Mouse (Mus musculus) left cerebral cortex, postnatal 14 days (tissue): ENCODE measurements around the gene Zmiz1. TPM values are rescaled to one million over a fixed set of nuclear protein-coding genes. Genes with fewer than 3 reads are reported as not detected.
A peak's percentile ranks its signal among the peaks of the same experiment; 100 is the strongest.

Source experiments
- DNase-seq, 2 experiments: peaks; one replicate each; pipeline ENCODE4 v3.0.0; 2021 to 2022; ENCODE audit warnings: low spot score in 2 of 2, mixed read lengths in 1 of 2
- intact Hi-C: fragments of 180-260 bp; cut with DNase I; formaldehyde crosslinking; loops from one replicate; pipeline ENCODE4 v1.15.1; 2025
- total RNA-seq, 2 experiments: library from RNA; stranded (reverse); gene quantifications; 2 replicates each; pipeline ENCODE4 v1.2.3; 2021

Gene Zmiz1
- total RNA-seq, 2 experiments from 2014 or later, result 86.2 to 98.9 TPM

DNA sequence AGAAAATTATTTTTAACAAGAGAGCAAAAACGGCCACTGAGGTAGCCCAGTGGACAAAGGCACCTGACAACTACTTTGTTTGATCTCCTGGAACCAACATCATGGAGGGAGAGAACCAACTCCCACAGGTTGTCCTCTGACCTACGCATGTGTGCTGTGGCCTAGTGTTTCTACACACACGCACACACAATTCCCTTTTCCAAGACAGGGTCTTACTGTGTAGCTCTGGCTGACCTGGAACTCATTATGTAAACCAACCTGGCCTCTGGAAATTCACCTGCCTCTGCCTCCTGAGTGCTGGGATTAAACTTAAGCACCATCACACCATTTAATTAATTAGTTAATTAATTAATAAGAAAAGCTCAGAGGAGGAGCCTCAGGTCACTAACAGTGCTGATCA, 181.0 kb downstream of the Zmiz1 start:
- intact Hi-C loops, result loop anchor here (5.0 kb wide), 1 partner anchor 33 kb away; no protein-coding TSS in a partner anchor
- DNase-seq, result no peak

DNA sequence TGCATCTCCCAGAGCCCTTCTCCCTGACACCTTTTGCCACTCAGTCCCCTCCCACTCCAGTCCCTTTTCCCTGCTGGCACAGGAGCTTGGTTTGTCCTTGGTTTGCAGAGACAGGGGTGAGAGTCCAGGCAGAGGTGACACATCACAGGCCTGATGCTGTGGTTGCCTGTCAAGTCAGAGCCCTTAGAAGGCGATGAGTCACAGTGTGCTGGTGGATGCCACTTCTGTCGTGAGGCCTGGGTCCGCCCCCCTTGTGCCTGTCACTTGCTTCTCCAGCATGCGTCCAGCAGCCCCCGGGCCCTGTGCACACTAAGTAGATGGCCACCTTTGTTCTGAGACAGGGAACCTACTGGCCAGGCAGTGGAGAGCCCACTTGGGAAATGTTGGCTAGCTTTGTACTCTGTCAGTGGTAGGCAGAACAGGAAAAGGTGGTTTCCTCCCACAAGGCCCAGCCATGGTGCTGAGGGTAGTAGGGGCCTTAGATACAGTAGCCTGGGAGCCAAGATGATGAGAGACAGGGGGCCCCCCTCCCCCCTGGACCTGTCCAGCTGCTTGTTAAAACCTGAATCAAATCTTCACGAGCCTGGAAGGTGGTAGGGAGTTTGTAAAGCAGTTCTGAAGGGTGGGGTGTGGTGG, 181.6 kb downstream of the Zmiz1 start:
- intact Hi-C loops, result loop anchor here (5.0 kb wide), 1 partner anchor 33 kb away; no protein-coding TSS in a partner anchor
- peak in 1 of 2 experiments; percentile 44 for DNase-seq

DNA sequence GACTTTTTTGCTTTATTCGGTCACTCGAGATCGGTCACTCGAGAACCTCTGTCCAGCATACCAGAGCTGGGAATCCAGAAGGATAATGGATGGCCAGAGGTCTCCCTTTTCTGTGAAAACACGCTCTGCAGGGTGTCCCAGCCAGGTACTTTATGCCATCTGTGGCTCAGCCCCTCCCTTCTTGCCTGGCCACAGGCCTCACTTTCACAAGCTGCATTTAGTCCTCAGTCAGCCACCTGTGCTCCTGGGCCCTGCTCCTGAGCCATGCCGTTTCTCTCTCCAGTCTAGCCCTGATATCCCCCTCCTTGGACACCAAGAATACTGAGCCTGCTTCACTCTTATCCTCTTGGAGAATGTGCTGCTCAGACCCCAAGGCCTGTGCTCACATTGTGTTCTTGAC, 182.1 kb downstream of the Zmiz1 start:
- no peak for DNase-seq
- intact Hi-C loops, result loop anchor here (5.0 kb wide), 1 partner anchor 34 kb away; no protein-coding TSS in a partner anchor

DNA sequence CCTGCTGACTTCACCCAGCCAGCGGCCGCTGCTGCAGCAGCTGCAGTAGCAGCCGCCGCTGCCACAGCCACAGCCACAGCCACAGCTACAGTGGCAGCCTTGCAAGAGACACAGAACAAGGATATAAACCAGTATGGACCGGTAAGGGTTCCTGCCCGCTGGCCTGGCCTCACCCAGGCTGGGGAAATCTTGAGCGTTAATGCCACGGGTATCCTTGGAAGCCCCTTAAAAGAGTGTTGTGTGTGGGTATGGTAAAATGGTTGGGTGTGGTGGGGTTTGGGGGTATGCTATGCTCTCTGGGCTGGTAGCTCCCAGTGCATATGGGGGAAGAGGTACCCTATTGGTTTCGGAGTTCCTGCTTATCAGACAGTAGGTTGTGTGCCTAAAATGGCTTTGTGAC, 186.7 kb downstream of the Zmiz1 start:
- intact Hi-C loops, result no loop called here
- no peak for DNase-seq

DNA sequence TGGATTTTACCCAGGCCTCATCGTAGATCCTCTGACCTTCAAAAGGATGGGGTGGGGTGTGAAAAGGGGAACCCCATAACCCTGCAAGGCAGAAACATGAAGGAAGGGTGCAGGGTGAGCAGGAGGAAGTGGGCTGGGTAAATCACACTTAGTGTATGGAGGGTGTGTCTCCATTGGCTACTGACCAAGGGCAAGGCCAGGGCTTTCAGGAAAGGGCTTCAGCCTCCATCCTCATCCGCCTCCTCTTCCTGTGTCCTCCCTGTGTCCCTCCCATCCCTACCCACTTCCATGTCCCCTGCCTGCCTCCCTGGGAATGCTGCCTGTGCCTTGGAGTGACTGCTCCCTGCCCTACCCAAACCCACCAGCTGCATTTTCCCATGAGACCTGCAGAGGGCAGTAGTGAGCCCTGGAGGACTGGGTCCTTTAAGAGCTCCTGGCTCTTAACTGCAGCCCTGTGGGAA, 187.2 kb downstream of the Zmiz1 start:
- intact Hi-C loops, result no loop called here
- DNase-seq, result peak; percentile 72 to 75

DNA sequence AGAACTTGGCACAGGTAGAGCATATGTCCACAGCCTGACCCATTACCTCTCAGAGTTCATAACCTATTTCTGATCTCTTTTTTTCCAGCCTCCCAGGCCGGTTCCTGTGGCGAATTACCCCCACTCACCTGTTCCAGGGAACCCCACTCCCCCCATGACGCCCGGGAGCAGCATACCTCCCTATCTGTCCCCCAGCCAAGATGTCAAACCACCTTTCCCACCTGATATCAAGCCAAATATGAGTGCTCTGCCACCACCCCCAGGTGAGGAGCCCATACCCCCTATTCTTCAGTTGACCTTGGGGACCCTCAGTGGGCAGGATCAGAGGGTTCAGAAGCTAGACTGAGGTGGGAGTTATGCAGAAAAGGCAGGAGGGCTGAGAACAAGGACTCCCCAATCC, 192.1 kb downstream of the Zmiz1 start:
- no peak for DNase-seq
- intact Hi-C loops, result no loop called here

DNA sequence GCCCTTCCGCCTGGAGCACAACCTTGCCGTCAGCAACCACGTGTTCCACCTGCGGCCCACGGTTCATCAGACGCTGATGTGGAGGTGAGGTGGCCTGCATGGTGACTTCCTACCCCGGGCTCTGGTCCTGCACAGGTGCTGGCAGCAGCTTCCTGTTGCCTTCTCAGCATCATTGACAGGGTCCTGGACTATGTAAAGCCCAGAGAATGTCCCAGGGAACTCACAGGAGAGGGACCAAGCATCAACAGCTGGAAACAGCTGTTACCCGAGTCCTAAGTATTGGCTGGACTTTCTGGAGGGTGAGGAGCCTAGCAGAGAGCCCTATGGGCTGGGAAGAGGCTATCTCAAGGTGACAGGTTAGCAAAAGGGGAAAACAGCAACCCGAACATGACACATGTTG, 192.9 kb downstream of the Zmiz1 start:
- intact Hi-C loops, result no loop called here
- no peak for DNase-seq

DNA sequence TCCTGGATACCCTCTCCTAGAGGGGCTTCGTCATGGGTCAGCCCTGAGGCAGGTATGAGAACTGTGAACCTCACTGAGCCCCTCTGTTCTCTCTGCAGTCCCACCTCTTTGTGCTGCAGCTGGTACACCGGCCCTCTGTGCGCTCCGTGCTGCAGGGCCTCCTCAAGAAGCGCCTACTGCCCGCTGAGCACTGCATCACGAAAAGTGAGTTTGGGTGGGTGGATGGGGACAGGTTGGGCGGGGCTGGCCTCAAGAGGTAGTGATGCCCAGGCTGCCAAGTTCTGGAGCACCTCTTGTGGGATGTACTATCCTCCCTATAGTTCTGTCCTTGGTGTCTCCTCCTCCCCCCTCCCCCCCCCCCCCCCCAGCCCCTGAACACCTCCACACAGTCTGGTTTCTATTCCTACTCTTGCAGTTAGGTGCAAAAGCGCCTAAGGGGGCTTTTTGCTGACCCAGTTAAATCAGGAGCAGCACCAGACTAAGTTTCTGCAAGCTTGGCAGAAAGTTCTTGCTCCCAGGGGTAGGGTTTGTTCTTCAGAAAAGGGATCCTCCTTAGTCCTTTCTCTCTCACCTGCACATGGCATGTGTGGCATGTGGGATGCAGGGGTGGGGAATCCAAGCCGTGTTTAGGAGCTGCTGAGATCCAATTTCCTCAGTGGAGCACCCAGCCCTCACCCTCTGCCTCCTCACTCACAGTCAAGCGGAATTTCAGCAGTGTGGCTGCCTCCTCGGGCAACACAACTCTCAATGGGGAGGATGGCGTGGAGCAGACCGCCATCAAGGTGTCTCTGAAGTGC, 195.6 kb downstream of the Zmiz1 start:
- intact Hi-C loops, result no loop called here
- DNase-seq, result peak in 1 of 2 experiments; percentile 45

DNA sequence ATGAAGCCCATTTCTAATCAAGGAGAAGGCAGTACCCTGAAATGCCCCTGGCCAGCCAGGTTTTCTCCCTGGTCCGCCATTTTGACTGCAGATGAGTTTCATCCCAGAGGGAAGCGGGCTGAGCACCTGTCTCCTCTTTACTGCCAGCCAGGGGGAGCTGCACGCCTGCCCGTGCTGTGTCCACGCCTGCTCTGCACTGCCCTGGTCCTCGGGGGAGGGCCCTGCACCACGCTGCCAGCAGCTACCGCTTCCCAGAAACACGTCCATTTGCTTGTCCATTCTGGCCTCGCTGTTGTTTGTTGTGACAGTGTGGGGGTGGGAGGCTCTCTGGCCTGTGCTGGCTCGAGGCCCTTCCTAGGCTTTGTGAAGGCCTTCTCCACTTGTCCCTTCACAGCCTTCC, 201.7 kb downstream of the Zmiz1 start:
- no peak for DNase-seq
- intact Hi-C loops, result no loop called here

DNA sequence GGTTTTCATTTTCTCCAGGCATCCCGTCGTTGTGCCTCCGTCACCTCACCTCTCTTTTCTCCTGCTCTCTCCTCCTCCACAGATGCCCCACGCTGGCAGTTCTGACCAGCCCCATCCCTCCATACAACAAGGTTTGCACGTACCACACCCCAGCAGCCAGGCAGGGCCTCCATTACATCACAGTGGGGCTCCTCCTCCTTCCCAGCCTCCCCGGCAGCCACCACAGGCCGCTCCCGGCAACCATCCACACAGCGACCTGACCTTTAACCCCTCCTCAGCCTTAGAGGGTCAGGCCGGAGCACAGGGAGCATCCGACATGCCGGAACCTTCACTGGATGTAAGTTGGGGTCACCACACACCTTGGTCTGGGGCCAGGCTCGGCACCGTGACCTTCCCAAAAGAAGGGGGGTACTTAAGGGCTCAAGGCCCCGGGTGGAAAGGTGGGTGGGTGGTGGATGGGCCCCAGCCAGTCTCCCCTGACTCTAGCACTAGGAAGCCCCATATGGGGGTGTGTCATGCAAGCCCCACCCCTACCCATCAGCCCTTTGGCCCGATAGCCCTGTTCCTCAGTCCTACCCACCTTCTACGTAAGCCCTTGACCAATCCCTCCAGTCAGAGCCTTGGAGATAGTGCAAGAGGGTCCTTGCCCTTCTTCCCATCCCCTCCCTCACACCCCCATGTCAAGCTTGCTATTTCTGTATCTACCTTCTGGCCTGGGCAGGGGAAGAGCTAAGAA, 202.4 kb downstream of the Zmiz1 start:
- DNase-seq, result no peak
- intact Hi-C loops, result no loop called here

DNA sequence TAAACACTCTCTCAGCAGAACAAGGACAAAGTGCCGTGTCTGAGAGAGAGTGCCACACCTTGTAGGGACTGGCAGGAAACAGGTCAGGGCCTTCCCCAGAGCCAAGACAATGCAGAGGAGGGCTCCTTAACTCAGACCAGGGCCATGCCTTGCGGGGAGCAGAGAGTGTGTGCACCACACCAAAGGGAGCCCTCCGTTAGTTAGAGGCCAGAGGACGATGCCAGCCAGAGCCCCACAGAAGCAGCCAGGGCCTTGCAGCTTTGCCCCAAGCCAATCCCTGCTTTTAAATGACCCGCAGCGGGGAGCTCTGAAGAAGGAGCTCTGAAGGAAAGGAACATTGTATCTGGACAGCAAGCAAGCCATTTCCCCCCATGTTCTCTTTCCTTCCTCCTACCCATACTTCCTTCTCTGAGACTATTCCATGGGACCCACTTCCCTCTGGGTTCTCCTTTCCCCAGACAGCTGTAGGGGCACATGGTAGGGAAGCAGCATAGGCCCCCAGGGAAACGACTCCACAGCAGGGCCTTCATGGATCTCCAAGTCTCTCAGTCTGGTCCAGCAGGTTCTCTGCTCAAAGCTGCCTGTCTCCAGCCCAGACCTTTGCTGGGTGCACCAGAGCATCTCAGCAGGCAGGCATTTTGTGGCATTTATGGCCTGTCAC, 204.8 kb downstream of the Zmiz1 start:
- intact Hi-C loops, result no loop called here
- DNase-seq, result no peak

DNA sequence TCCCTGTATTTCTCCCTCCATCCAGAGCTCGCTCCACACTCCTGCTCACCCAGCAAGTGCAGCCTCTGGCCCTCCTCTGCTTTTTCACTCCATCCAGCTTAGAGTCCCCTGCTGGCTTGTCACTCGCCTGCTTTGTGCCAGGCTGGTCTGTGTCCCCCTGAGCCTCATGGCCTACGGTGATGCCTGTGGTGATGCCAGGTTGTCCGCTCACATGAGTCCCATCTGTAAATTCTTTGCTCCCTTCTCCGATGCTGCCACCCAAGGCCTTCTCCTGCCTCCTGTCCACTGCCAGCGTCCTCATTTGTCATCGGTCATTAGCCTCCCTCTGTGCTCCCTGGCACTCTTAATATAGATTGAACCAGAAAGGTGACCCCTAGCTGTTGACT, 205.3 kb downstream of the Zmiz1 start:
- no peak for DNase-seq
- intact Hi-C loops, result no loop called here

DNA sequence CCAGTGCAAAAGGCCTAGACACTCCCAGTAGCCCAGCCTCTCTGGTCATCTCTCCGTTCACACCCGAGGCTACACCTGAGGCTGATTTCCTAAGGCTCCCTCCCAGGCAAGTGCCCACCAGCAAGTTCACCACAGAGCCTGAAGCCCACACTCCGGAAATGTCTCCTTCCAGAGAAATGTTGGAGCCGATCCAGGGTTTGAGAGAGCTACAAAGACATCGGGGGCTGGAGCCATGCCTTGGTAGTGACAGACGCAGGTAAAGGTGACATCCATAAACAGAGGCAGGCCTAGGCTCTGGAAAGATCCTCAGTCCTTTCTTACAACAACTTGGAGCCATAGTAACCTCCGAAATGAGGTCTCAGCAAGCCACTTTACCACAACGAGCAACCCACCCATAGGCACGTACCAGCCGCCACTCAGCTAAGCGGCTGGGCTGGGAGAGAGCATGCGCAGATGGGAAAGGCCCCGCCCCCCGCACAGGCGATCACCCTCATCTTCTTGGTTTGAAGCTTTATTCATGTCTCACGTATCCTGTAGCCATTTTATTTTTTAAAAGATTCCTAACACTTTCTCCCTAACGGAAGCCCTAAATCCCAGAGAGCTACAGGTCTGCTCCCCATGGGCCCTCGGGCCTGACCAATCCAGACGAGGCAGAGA, 206.5 kb downstream of the Zmiz1 start:
- intact Hi-C loops, result no loop called here
- no peak for DNase-seq

DNA sequence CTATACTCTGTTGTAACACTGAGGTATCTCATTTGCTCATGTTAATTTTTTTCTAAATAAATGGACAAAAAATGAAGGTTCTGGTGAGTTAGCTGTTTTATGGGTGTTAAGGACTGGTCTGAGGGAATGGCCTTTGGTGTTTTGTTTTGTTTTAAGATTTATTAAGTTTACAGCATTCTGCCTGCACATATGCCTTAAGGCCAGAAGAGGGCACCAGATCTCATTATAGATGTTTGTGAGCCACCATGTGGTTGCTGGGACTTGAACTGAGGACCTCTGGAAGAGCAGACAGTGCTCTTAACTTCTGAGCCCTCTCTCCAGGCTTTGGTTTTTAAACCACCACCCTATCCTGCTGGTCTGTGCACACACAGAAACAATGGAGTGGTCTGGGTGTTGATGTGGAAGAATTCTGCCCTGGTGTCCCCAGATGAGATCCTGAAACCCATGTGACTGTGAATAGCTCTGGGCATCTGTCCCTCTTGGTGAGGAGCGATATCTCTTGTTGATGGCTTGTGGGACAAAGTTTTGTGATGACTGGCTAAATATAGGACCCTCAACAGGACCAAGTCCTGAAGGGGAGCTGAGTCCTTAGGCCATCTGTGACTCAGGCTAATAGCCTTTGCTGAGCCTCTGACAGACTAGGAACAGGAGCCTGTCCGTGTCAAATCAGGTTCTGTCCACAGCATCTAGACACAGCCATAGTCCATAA, 207.8 kb downstream of the Zmiz1 start:
- intact Hi-C loops, result loop anchor here (2.0 kb wide), 1 partner anchor 58 kb away; no protein-coding TSS in a partner anchor
- DNase-seq, result no peak

DNA sequence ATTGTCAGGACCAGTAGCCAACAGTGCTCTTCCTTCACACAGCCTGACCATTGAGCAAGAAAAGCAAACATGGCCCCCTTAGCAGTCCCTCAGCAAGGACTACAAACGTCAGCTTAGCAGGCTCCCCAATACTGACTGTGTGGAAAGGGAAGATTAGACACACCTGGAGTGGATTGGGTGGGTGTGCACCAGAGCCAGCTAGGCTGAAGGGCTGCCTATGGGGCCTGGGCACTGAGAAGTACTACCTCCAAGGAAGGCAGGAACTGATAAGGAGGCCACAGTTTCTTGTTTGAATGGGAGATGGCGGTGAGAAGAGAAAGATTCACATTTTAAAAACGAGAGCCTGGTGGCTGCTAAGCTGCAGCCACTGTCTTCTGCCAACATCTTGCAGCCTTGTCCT, 208.6 kb downstream of the Zmiz1 start:
- no peak for DNase-seq
- intact Hi-C loops, result loop anchor here (2.0 kb wide), 1 partner anchor 59 kb away; no protein-coding TSS in a partner anchor

DNA sequence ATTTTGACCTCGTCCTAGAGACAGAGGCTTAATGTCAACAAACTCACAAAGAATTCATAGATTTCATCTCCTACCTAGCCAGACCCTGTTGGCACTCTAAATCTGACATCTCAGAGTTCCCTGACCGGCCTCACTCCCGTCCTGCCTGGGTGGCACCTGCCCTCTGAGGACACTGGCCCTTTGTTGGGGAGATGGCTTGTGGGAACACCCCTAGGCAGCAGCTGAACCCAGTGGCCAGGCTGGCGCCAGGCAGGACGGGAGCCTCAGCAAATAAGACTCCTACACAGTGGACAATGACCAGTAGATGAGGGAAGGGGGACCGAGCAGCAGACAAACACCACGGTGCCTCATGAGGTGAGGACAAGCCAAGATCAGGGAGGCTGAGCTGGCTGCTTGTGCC, 220.6 kb downstream of the Zmiz1 start:
- intact Hi-C loops, result no loop called here
- no peak for DNase-seq

DNA sequence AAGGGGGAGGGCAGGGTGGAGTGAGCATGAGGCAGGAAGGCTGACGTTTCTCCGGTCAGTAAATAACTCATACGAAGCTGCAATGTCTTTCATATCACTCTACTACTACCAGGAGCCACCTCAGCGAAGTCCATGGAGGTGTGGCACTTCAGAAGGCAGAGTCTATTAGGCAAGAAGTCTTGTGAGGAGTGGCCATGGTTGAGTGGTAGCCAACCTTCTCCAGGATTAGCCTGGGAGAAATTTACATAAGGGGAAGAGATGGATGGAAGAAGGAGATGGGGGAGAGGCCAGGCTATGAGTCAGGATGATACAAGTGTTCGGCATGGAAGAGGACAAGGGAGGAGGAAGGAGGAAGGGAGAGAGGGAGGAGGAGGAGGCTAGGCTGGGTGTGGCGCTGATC, 223.0 kb downstream of the Zmiz1 start:
- DNase-seq, result no peak
- intact Hi-C loops, result no loop called here

DNA sequence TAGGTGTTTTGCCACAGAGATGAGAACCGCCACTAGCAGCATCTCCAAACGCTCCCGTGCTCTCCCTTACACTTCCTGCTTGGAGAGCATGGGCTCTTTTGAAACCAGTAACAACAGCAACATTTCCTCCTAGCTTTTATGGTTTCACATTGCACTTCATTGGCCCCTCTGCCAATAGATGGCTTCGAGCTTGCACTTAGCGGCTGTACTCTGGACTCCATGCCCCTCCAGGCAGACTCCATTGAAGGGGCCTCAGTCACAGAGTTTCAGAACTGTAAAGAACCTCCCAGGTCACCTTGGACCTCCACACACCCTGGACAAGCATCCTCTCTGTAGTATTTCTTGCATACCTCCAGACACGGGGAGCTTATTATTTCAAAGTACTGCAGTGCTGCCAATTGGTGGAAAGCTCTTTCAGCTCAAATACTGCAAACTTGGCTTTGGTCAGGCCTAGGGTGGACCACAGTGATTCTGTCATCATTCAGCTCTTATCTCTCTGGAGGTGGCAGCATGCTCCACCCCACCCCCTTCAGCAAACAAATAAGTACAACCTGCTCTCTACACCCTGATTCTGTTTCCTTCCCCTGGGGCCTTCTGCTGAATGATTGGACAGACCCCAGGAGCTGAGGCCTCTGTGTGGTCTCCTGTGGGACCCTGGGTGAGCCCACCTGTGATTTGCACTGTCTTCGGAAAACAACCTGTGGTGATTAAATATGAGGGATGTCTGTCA, 227.4 kb downstream of the Zmiz1 start:
- intact Hi-C loops, result no loop called here

More for the DNA sequence above, 227.4 kb downstream of the Zmiz1 start:
- no peak for DNase-seq
